ENCODE assay signal across 8 mouse cellular contexts in the genomic region with DNA sequence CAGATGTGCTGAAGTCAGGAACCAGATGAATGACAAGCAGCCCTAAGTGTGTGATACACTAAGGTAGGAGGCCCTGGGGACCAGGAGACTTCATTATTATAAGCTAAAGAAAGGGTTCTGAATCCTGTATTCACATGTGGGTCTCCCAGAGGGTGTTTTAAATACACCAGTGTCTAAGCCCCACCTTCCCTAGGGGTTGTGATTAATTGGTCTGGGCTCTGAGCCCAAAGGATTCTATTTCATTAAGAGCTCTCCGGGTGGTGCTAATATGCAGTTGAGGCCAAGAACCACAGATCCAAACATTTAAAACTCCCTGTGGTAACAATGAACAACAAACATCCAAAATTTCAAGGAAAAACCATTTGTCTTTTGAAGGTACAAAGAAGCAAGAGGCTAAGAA.
DNase-seq lines count a peak whose midpoint lies in the region; ATAC-seq and TF ChIP-seq lines count a peak whose summit lies in the region.

No protein-coding gene starts in this region.

- no peak overlapping the region for H3K27ac ChIP-seq in midbrain, postnatal 0 days (ENCODE audit: low read depth, low read length)
- H3K27ac ChIP-seq in midbrain, embryonic 16.5 days (ENCODE audit: low read length), result no peak overlapping the region
- H3K27ac ChIP-seq in forebrain, embryonic 15.5 days (replicated peaks), result peak overlapping the region; percentile 73

- H3K9me3 ChIP-seq in midbrain, postnatal 0 days (ENCODE audit: low read length), result no peaks in the 10 kb centered on the region
- H3K9me3 ChIP-seq in midbrain, embryonic 16.5 days (replicated peaks; ENCODE audit: control insufficient read depth, low read length, poor library complexity, severe bottlenecking), result no peaks in the 10 kb centered on the region
- no peaks in the 10 kb centered on the region for H3K9me3 ChIP-seq in forebrain, embryonic 15.5 days

- WGBS in midbrain, postnatal 0 days, result 45% methylated on average over 1 of the region's 1 CpGs
- 24% methylated on average over 1 of the region's 1 CpGs for WGBS in midbrain, embryonic 16.5 days
- WGBS in forebrain, embryonic 15.5 days, result 12% methylated on average over 1 of the region's 1 CpGs

- no peak overlapping the region for H3K4me3 ChIP-seq in midbrain, postnatal 0 days (ENCODE audit: low read depth, low read length)
- H3K4me3 ChIP-seq in midbrain, embryonic 16.5 days (ENCODE audit: low read depth, low read length), result no peak overlapping the region
- no peak overlapping the region for H3K4me3 ChIP-seq in forebrain, embryonic 15.5 days

- H3K4me1 ChIP-seq in midbrain, postnatal 0 days (ENCODE audit: insufficient read depth, low read length), result no peaks in the 10 kb centered on the region
- H3K4me1 ChIP-seq in midbrain, embryonic 16.5 days (ENCODE audit: control insufficient read depth, insufficient read depth, low read length), result peaks cover 7% of the 10 kb centered on the region; the same call in 1 of the 2 replicates
- H3K4me1 ChIP-seq in forebrain, embryonic 15.5 days, result peaks cover 22% of the 10 kb centered on the region

- no peak overlapping the region for H3K9ac ChIP-seq in midbrain, postnatal 0 days (replicated peaks; ENCODE audit: low read length, poor library complexity, severe bottlenecking)
- H3K9ac ChIP-seq in midbrain, embryonic 16.5 days (ENCODE audit: low read depth, low read length), result no peak overlapping the region
- no peak overlapping the region for H3K9ac ChIP-seq in forebrain, embryonic 15.5 days (replicated peaks)

- no peak for TF ChIP-seq CTCF in midbrain, postnatal 0 days (IDR thresholded peaks at IDR 0.05)

- H3K4me2 ChIP-seq in midbrain, postnatal 0 days (ENCODE audit: low read depth, low read length, poor library complexity, severe bottlenecking), result no peak overlapping the region
- H3K4me2 ChIP-seq in midbrain, embryonic 16.5 days (ENCODE audit: low read length), result no peak overlapping the region
- no peak overlapping the region for H3K4me2 ChIP-seq in forebrain, embryonic 15.5 days (replicated peaks)

- ATAC-seq in midbrain, postnatal 0 days (ENCODE audit: low FRiP score), result no peak
- ATAC-seq in midbrain, embryonic 16.5 days, result no peak
- ATAC-seq in forebrain, embryonic 15.5 days (replicated peaks), result peak; percentile 88

- peak; percentile 4 for DNase-seq in gastrocnemius, adult 18-20 months (ENCODE audit: low spot score)
- DNase-seq in gastrocnemius, adult 8-10 months (ENCODE audit: low spot score in 2 of 2), result no peak
- peak; percentile 76 for DNase-seq in midbrain, postnatal 0 days (ENCODE audit: low spot score)
- peak; percentile 8 for DNase-seq in mesoderm, embryonic 11.5 days (ENCODE audit: low read depth, low spot score)
- no peak for DNase-seq in embryo, embryonic 10 days (ENCODE audit: low spot score)
- DNase-seq in B cell, adult 2 months, result no peak

- H3K27me3 ChIP-seq in midbrain, postnatal 0 days (ENCODE audit: insufficient read depth, low read length), result no peaks in the 10 kb centered on the region
- H3K27me3 ChIP-seq in midbrain, embryonic 16.5 days (ENCODE audit: control insufficient read depth, insufficient read depth, low read depth, low read length), result no peaks in the 10 kb centered on the region
- H3K27me3 ChIP-seq in forebrain, embryonic 15.5 days, result no peaks in the 10 kb centered on the region

- H3K36me3 ChIP-seq in midbrain, postnatal 0 days (ENCODE audit: insufficient read depth, low read length), result no peaks in the 10 kb centered on the region
- H3K36me3 ChIP-seq in midbrain, embryonic 16.5 days (ENCODE audit: control insufficient read depth, insufficient read depth, low read length), result no peaks in the 10 kb centered on the region
- H3K36me3 ChIP-seq in forebrain, embryonic 15.5 days, result no peaks in the 10 kb centered on the region

Comparison
In these comparisons a context has a peak if more than half of its experiments do, and no peak if none do; other contexts are left out.
1. DNase-seq: peak in gastrocnemius, adult 18-20 months (single experiment), midbrain, postnatal 0 days (single experiment) and mesoderm, embryonic 11.5 days (single experiment); none in gastrocnemius, adult 8-10 months (0 of 2), embryo, embryonic 10 days (single experiment) and B cell, adult 2 months (0 of 2).